Mouse (Mus musculus) MEL-GATA-1-ER (cell line): Measurements from ENCODE around the gene Pold4.
"Not testable (repeated sequence)": the region's sequence is repeated elsewhere in the genome, so short reads cannot be mapped to it uniquely, and the experiment has no call there.

Source experiments
- DNase-seq: peaks from one replicate; pipeline ENCODE4 v3.0.0-alpha.2; 2012; ENCODE audit warnings: low read depth; ENCODE audit errors: extremely low read depth

Gene Pold4

DNA sequence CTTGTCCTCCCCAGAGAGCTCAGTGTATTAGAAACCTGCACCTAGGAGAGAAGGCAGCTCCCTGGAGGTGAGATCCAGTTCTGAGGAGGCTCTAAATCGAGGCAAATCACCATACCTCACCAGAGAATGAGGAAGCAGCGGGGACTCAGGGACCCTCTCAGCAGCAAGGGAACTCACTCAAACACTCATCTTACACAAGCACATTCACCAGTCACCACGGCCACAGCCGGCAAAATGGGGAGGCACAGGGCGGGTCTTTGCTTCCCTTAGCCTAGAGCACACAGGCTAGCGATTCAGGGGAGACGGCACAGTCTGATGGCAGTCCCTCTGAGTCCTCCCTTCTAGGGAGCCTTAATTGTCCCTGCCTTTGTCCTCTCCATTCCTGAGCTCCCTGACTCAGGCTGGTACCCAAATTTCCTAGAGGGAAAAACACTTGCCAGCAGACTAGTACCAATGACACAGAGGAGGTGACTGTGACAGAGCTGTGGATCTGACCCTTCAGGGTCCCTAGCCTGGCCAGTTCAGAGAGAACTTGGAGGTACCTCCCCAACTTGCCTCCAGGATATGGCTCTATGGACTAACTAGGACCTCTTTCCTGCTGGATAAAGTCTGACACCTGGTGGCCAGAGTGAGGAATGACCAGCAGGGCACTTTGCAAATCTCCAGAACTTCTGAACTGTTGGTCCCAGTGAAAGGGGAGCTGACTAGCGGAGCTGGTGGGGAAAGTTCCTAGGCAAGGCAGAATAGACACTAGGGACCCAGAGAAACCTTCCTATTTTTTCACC, 3.6 kb upstream of the Pold4 start:
- DNase-seq = peak; percentile 70

DNA sequence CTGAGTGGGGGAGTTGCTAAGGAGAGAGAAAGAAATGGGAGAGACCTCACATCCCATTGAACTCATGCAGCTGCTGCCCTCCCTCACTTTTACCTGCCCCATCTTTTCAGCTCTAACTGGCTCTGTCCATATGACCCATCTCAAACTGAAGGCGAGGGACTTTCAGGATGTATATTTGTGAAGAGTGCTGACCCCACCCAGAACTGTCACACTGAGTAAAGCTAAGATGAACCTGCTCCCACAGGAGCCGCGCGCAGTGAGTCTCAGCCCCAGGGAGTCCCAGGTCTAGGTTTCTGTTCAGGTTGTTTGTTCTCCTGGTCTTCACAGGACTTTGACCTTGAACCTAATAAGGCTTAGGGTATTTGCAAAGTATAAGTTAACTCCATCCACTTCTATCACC, 2.8 kb upstream of the Pold4 start:
- DNase-seq = no peak

DNA sequence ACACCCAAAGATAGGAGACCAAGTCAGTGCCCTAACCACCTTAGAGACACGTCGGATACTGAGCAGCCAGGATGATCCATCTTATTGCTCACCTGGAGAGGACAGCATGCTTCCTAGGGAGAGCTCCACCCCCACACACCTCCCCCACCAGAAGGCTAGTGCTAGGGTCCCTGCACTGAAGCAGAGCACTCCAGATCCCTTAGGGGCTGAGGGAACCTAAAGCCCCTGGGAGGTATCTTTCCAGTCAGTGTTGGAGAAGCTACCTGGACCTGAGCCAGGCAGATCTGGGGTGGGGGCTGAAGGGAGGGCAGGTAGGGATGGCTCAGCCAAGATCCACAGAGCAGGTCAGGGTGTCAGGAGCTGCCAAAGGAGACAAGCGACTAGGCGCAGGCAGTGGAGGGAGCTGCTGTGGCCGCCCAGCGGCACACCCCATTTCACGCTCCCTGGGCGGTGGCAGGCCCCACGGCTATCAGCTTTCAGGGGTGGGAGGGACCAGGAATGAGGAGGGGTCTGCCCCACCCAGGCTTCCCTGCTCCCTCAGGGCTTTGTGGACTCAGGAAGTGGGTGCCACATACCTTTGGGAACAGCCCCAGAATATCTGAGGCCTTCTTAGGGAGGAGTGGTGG, 2.1 kb upstream of the Pold4 start:
- no peak for DNase-seq

DNA sequence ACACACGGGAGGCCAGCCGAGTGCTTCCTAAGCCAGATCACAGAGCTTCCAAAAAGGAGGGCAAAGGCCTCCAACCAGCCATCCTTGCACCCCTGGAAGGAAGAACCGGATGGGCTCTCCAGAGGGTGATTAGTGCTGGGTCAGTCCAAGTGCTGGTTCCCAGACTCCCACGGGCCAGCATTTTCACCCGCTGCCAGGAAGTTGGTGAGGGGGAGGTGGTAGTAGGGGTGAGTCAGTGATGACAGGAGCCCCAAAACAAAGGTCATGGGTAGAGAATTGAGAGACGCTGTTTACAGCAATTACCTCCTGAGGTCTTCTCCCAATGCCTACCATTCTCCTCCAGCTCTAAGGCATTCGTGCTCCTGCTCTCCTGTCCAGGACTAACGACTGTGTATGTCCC, 1.3 kb upstream of the Pold4 start:
- no peak for DNase-seq

DNA sequence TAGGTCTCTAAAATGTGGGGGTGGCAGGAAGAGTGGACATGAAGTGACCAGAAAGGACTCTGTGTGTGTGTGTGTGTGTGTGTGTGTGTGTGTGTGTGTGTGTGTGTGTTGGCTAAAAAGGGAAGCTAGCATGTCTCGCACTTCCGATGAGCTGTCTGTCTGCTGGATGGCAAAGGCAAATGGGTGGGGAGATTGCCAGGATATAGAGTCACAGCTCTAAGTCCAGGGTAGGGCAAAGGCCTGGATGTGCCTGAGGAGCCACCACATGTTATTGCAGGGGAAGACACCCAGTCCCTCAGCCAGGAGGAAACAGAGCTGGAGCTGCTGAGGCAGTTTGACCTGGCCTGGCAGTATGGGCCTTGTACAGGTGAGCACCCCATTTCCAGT, 480 bp downstream of the Pold4 start:
- DNase-seq = peak; percentile 60

DNA sequence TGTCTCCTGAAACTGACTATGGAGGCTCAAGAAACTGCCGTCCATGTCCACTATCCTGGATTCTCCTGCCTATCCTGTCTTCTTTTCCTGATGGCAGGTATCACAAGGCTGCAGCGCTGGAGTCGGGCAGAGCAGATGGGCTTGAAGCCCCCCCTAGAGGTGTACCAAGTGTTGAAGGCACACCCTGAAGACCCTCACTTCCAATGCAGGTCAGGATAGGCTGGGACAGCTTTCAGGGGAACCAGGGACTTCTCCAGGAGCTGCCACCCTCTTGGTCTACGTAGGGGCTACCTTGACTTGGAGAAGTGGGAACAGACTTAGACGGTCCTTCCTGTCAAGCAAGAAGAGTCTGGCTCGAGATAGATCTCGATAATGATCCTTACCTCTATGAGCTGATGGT, 952 bp downstream of the Pold4 start:
- no peak for DNase-seq

DNA sequence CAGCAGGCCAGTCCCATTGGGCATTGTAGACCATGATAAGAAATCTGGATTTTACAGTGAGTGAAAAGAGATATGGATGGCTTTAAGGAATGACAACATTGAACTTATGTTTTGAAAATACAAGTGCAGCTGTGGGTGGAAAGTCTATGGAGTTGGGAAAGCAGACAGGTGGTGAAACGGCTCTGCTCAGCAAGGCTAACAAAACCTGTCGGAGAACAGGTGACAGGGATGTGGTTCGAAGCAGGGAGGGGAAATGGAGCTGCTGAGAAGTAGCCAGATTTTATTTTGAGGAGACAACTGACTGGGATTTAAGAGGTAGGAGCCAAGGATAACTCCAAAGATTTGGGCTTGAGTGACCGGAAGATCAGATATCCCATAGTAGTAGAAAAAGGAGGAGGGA, 2.8 kb downstream of the Pold4 start:
- DNase-seq = no peak

DNA sequence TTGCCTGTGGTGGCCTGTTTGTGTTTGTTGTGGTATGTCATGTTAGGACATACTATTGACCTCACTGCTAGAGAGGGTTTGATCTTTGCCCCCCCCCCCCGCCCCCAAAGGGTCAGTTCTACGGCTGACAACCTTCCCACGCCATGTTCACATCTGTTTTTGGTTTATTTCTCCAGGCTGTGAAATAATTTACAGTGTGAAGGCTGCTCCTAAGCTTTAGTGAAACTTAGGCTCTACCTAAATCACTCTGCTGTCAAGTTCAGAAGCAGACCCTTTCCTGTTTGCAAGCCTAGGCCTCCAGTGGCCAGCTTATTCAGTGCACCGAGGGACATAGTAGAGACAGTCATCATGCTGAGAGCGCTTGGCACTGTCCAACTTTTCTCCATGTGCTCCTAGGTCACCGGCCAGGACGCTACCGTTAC, 8.6 kb downstream of the Pold4 start:
- DNase-seq = no peak

DNA sequence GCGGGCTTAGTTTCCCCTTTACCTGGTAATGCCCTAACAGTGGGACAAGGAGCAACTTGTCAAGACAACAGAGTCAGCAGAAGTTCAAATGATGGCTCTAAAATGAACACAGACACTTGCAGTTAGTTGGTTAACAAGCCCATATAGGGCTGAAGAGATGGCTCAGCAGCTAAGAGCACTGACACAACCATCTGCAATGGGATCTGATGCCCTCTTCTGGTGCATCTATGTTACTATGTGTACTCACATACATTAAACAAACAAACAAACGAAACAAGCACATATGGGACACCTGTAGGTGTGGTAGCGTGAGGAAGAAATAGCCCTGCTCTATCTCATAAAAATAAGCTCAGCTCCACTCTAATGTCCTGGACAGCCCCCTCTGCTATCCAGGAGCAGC, 10.7 kb downstream of the Pold4 start:
- DNase-seq = no peak

DNA sequence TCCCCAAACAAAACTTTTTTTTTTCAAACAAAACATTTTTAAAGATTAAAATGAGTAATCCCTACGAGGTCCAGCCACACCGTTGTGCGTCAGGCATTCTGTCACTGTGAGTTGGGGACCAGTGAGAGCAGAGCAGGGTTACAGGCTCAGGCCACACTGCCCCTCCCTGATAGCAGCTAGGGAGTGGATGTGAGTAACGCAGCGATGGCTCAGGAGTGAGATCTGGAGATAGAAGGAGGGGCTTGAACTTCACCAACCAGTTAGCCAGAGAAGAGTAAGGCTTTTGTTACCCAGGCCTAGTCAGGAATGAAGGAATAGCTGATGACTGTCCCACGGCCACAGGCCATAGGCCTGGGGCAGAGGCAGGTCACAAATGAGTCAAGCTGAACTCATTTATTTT, 13.1 kb downstream of the Pold4 start:
- no peak for DNase-seq

DNA sequence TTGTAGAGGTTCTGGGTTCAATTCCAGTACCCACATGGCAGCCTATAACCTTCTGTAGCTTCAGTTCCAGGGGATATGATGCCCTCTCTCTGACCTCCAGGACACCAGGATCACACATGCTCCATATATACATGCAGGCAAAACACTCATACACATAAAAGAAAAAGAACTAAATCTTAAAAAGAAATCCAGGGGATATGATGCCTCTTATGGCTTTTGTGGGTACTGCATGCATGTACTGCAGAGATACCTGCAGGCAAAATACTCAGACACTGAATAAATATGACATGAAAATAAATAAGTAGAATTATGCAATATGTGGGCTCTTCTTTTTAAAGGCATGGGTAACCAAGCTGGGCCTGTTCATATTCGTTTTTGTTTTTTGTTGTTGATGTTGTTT, 15.3 kb downstream of the Pold4 start:
- peak; percentile 23 for DNase-seq

DNA sequence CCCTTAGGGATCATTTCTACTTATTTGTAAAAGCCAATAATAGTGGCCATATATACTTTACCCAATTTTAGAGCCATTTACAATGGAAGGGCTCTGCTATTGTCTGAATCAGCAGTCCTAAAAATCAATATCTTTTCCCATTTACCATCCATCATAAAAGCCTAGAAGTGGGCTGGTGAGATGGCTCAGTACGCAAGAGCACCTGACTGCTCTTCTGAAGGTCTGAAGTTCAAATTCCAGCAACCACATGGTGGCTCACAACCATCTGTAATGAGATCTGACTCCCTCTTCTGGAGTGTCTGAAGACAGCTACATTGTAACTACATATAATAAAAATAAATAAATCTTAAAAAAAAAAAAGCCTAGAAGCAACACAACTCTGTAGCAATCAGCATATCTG, 17.0 kb downstream of the Pold4 start:
- DNase-seq = not testable (repeated sequence)

DNA sequence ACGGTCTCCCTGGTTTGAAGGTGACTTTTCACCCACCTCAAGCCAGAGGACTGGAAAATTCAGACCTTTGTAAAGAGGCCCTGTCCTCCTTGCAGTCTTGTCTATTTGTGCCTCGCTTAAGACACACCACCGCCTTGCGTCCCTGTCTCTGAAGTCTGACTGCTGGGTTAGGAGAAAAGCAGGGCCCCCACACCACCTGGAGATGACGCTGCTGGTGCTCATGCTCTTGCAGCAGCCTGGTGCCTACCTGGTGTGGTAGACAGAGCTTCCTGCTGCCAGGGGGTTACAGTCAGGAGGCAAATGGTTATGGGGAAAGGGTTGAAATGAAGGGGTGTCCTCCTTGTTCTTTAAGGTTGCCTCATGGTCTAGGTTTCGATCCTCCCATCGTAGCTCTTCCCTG, 22.5 kb downstream of the Pold4 start:
- DNase-seq = no peak

DNA sequence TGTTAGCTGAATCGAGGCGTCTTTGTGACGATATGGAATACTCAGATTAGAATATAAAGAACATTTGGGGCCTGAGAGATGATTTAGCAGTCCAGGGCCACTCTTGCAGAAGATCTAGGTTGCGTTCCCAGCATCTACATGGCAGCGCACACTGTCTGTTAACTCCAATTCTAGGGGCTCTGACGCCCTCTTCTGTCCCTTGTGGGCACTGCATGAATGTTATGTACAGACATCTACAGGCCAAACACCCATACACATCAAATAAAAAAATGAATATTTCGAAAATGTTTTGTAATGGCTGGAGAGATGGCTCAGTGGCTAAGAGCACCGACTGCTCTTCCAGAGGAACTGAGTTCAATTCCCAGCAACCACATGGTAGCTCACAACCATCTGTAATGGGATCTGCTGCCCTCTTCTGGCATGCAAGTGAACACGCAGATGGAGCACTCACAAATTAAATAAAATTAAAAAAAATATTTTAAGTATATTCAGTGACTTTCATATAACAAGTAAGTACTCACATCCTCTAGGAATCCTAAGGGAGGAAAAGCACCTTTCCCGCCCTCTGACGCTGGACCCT, 24.0 kb downstream of the Pold4 start:
- peak; percentile 13 for DNase-seq

DNA sequence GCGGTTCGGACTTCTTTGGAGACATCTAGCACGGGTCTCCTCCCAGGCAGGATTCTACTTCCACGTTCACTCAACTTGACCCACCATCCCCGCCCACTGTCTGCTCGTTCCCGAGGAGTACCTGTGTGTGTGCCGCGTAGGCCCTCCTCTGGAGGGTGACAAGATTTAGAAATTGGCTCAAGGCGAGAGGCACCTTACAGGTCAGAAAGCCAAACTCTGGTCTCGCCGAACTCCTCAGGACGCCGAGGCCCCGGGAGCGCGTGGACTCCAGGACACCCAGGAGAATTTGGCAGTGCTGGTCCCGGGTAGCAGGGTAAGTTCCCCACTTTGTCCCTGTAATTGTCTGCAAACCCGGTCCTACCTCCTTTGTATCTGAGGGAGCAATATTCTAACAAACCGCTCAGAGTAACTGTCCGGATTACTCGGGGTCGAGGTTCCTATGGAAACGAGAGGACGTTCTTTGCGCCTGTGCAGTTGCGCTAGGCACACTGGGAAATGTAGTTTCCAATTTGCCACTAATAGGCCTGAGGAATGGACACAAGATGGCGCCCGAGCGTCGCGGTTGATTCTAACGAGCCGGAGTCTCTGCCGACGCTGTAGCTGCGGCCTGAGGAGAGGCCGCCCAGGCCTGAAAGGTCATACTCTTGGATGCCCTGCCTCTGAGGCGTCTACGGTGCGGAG, 25.7 kb downstream of the Pold4 start:
- peak; percentile 83 for DNase-seq

DNA sequence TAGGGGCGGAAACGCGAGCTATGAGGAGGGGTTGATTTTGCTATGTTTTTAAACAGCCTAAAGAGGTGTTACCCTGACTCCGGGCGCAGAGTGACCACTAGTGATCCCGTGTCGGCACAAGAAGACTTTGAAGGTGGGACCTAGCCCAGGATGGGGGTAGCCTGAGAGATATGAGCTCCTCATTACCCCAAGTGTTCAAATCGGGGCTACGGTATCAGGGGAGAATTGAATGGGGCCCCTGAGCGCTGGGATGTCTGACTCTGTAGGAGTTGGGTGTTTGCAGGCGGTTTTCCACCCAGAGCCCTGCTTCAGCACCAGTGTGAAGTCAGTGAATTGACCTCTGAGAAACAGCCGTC, 26.2 kb downstream of the Pold4 start:
- no peak for DNase-seq

DNA sequence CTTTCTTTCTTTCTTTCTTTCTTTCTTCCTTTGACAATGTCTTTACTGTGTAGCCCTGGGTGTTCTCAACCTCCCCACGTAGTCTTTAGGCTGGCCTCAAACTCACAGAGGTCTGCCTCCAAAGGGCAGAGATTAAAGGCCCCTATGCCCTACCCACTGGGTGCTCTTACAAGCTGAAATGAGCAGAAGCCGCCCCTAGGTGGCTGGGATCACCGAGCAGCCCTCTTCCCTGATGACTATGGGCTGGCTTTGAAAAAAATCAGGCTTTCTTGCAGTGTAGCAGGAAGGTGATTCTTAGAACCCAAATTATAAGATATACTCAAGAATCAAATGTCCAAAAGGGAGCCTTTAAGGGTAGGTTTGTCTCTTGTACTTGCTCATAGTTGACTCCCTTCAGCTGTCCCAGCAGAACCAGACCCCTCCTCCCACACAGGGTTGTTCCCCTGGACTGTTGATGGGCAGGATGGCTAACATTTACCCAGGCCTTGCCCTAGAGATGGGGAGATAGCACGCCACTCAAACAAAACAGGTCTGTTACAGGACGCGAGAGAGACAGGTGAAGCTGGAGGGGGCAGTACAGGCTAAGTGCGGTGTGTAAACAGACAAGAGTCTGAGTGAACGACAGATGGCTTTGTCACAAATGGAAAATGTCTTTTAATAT, 29.5 kb downstream of the Pold4 start:
- DNase-seq = no peak

DNA sequence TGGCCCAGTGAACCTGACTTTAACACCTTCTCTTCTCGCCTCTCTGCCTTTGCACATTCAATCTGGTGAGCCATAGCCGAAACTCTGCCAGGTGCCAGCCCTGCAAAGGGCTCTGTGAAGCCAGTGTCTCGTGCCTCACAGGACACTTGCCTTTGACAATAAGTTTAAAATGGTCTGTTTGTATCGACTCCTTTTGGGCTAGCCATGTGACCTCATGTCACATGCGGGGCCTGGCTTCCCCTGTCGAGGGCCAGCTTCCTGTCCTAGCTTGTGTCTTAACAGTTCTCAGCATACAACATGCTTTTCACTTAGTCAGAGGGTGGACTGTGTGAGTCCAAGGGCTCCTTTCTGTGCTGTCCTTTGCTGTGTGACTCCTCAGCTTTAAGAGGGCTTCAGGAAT, 31.1 kb downstream of the Pold4 start:
- no peak for DNase-seq

DNA sequence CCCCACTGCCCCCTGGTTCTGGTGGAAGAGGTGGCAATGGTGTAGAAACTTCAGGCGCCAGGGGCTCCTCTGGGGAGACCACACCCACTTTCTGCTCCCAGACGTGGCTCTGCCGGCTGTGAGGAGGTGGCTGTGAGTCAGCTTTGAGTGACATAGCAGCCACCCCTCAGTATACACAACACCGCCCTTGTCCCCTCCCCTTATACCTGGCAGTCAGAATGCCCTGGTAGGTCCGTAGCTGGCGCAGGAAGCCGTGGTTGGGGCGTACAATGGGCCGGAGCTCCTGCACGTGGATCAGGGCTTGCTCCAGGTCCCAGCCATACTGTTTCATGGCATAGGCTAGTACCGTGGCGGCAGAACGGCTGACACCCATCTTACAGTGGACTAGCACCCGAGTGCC, 32.0 kb downstream of the Pold4 start:
- DNase-seq = no peak

DNA sequence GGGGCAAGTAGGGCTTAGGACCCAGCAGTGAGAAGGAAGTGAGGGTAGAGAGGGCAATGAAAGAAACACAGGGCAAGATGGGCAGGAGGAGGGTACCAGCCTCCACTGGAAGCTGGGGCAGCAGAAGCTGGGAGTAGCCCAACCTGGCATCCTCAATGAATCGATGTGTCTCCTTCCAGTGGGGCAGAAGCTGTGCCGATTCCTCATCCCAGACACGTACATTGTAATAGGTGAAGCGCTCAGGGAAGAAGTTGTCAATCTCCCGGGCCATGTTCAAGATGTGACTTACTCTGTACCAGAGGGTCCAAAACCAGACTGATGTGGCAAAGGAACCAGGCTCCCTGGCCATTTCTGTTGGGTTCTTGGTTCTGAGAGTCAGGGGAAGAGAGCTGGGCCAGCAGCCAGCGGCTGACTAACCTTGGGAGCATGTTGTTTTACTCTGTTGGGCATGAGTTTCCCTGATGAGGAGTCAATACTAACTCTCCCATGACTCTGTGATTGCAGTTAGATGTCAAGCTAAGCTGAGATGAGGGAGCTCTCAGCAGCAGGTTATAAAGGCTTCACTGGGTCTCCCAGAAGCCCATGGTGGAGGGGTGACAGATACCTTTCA, 32.6 kb downstream of the Pold4 start:
- DNase-seq = no peak

DNA sequence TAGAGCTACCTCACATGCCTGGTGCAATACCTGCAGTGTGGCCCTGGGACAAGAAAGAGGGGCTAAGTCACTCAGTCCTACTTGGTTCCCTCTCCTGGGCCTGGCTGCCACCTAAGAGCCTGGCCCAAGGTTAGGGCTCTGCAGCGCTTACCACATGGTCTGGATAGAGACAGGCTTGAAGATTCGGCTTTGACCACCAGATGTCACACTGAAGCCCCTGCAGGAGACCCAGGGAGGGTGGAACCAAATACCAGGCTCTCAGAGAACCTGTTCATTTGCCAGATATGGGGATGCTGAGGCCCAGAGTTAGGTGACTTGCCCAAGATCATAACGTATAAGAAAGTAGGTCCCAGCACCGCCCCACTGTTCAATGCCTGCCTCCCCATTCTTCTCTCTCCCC, 34.3 kb downstream of the Pold4 start:
- DNase-seq = no peak
